Mouse (Mus musculus): ENCODE data around the gene Golga3.

DNA sequence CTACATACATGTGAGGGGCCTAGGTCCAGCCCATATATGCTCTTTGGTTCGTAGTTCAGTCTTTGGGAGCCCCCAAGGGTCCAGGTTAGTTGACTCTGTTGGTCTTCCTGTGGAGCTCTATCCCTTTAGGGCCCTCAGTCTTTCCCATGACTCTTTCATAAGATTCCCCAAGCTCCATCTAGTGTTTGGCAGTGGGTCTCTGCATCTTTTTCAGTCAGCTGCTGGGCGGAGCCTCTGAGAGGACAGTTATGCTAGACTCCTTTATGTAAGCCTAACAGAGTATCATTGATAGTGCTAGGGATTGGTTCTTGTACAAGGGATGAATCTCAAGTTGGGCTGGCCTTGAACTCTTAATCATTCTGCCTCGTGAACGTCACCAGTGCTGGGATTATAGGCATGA is 43.8 kb downstream of the Golga3 start:
- TF ChIP-seq CTCF (IDR thresholded peaks at IDR 0.05; ENCODE audit: extremely low read depth, insufficient read depth, insufficient read length, insufficient replicate concordance), result no peak
- no peak for TF ChIP-seq POLR2A (IDR thresholded peaks at IDR 0.05; ENCODE audit: low read depth, low read length)
